In the genomic region with DNA sequence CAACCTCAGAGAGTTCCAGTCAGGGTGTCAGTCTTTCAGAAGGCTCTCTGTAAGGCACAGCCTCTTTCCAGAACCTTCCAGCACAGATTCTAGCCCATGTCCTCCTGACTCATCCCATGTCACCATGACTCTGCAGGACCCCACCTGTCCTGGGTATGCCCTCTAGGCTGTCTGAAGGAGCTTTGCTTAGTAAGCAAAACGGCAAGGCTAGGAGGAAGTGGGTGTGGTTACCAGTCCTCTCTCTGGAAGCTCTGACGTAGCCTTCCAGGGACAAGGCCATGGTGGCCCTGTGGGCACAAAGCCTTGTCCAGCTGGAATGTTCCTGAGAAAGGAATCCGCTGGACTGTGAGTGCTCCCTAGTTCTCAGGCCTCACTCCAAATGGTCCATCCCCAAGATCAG, we compare ENCODE assay signal across 8 mouse cellular contexts. TPM values are rescaled to one million over a fixed set of nuclear protein-coding genes. Genes with fewer than 3 reads are reported as not detected.
DNase-seq lines count a peak whose midpoint lies in the region; ATAC-seq lines count a peak whose summit lies in the region.

No protein-coding gene starts in this region.

- peak; percentile 52 for ATAC-seq in common myeloid progenitor, adult 5-6 weeks (replicated peaks; ENCODE audit: low read depth, poor library complexity, severe bottlenecking)
- peak; percentile 41; the same call in 1 of the 2 replicates for ATAC-seq in kidney, embryonic 15.5 days (replicated peaks; ENCODE audit: low FRiP score)
- ATAC-seq in forebrain, embryonic 13.5 days: no peak

- no peak overlapping the region for H3K27ac ChIP-seq in kidney, embryonic 15.5 days
- peak overlapping the region; percentile 10; the same call in 1 of the 2 replicates for H3K27ac ChIP-seq in macrophage
- H3K27ac ChIP-seq in forebrain, embryonic 13.5 days: no peak overlapping the region

- H3K79me2 ChIP-seq in macrophage (ENCODE audit: inconsistent target): no peaks in the 10 kb centered on the region

- WGBS in kidney, embryonic 15.5 days: 45% methylated on average over 3 of the region's 3 CpGs
- 33% methylated on average over 3 of the region's 3 CpGs for WGBS in macrophage (ENCODE audit: missing documents)
- 71% methylated on average over 3 of the region's 3 CpGs for WGBS in forebrain, embryonic 13.5 days

- no peak overlapping the region for H3K4me3 ChIP-seq in kidney, embryonic 15.5 days (replicated peaks)
- H3K4me3 ChIP-seq in macrophage (ENCODE audit: inconsistent target): no peak overlapping the region
- H3K4me3 ChIP-seq in forebrain, embryonic 13.5 days: no peak overlapping the region

- H3K36me3 ChIP-seq in kidney, embryonic 15.5 days: no peaks in the 10 kb centered on the region
- no peaks in the 10 kb centered on the region for H3K36me3 ChIP-seq in macrophage (ENCODE audit: inconsistent target)
- H3K36me3 ChIP-seq in forebrain, embryonic 13.5 days (ENCODE audit: poor library complexity, severe bottlenecking): no peaks in the 10 kb centered on the region

- H3K9ac ChIP-seq in kidney, embryonic 15.5 days: no peak overlapping the region
- H3K9ac ChIP-seq in forebrain, embryonic 13.5 days: no peak overlapping the region

- H3K4me1 ChIP-seq in kidney, embryonic 15.5 days: peaks cover 17% of the 10 kb centered on the region; the same call in 1 of the 2 replicates
- H3K4me1 ChIP-seq in forebrain, embryonic 13.5 days: 0 out of 2 replicates have a peak, but pooled peaks cover 5% of the 10 kb centered on the region

- no peak overlapping the region for H3K4me2 ChIP-seq in kidney, embryonic 15.5 days
- H3K4me2 ChIP-seq in forebrain, embryonic 13.5 days: no peak overlapping the region

- H3K27me3 ChIP-seq in kidney, embryonic 15.5 days: no peaks in the 10 kb centered on the region
- H3K27me3 ChIP-seq in forebrain, embryonic 13.5 days: no peaks in the 10 kb centered on the region

- peak; percentile 15 for DNase-seq in gastrocnemius, adult 18-20 months (ENCODE audit: low spot score)
- DNase-seq in gastrocnemius, adult 8-10 months (ENCODE audit: low spot score in 2 of 2): no peak
- DNase-seq in cerebellum, postnatal 36 days: no peak
- DNase-seq in gastrocnemius, postnatal 4 days (ENCODE audit: low spot score in 2 of 2): no peak

- no peaks in the 10 kb centered on the region for H3K9me3 ChIP-seq in kidney, embryonic 15.5 days (replicated peaks)
- no peaks in the 10 kb centered on the region for H3K9me3 ChIP-seq in forebrain, embryonic 13.5 days (replicated peaks)

RNA-seq across cellular contexts. Expression of gene Homer3, which starts 9.7 kb away (rescaled TPM):
- 1 to 10 TPM; 2.9 to 3.8 TPM for total RNA-seq in gastrocnemius, adult 18-20 months (2021)
- 1 to 10 TPM; 3.1 to 4.4 (median 3.2) TPM for total RNA-seq in gastrocnemius, adult 8-10 months (2022)
- total RNA-seq in common myeloid progenitor, adult 5-6 weeks (2017): 11.8 and 12.0 TPM in 2 replicates
- polyA plus RNA-seq in kidney, embryonic 15.5 days (2015; fragmentation: Nextera tagmentation; extraction: Ambion mirVana): 69.5 and 79.9 TPM in 2 replicates
- total RNA-seq in macrophage (2018; cell fraction: chromatin; rRNA removed): 100 to 1,000 TPM in 9 of 26 experiments, 10 to 100 TPM in 17; 37.1 to 291 (median 84.2) TPM
- total RNA-seq in macrophage (2018; cell fraction: cytosol; rRNA removed): 10 to 100 TPM; 19.5 to 52.5 (median 35.1) TPM
- total RNA-seq in macrophage (2018; cell fraction: nucleus; rRNA removed): 100 to 1,000 TPM in 3 of 26 experiments, 10 to 100 TPM in 23; 23.7 to 133 (median 57.2) TPM
- polyA plus RNA-seq in macrophage (2018): 26.3 to 47.9 TPM (median 46.2 TPM) in 3 replicates
- total RNA-seq in gastrocnemius, postnatal 4 days (2021): 10 to 100 TPM; 23.2 to 24.3 TPM
- polyA plus RNA-seq in forebrain, embryonic 13.5 days (2015; fragmentation: Nextera tagmentation; extraction: Ambion mirVana): 65.0 and 66.0 TPM in 2 replicates

RNA-seq across cellular contexts. Expression of gene Ddx49, which starts 29.3 kb away (rescaled TPM):
- total RNA-seq in gastrocnemius, adult 18-20 months (2021): 10 to 100 TPM; 27.4 to 28.6 TPM
- total RNA-seq in gastrocnemius, adult 8-10 months (2022): 10 to 100 TPM; 25.8 to 35.3 (median 33.9) TPM
- total RNA-seq in common myeloid progenitor, adult 5-6 weeks (2017): 162 and 168 TPM in 2 replicates
- 45.1 and 49.0 TPM in 2 replicates for polyA plus RNA-seq in kidney, embryonic 15.5 days (2015; fragmentation: Nextera tagmentation; extraction: Ambion mirVana)
- total RNA-seq in macrophage (2018; cell fraction: chromatin; rRNA removed): 10 to 100 TPM; 13.6 to 95.8 (median 44.0) TPM
- total RNA-seq in macrophage (2018; cell fraction: cytosol; rRNA removed): 10 to 100 TPM in 25 of 26 experiments, 1 to 10 TPM in 1; 9.5 to 20.6 (median 15.6) TPM
- 10 to 100 TPM; 14.4 to 52.7 (median 27.0) TPM for total RNA-seq in macrophage (2018; cell fraction: nucleus; rRNA removed)
- 17.5 to 26.0 TPM (median 20.5 TPM) in 3 replicates for polyA plus RNA-seq in macrophage (2018)
- total RNA-seq in gastrocnemius, postnatal 4 days (2021): 10 to 100 TPM; 42.8 to 42.9 TPM
- 52.4 and 53.7 TPM in 2 replicates for polyA plus RNA-seq in forebrain, embryonic 13.5 days (2015; fragmentation: Nextera tagmentation; extraction: Ambion mirVana)

RNA-seq across cellular contexts. Expression of gene Cope, which starts 29.4 kb away (rescaled TPM):
- total RNA-seq in gastrocnemius, adult 18-20 months (2021): 100 to 1,000 TPM; 133 to 135 TPM
- 100 to 1,000 TPM; 112 to 126 (median 121) TPM for total RNA-seq in gastrocnemius, adult 8-10 months (2022)
- total RNA-seq in common myeloid progenitor, adult 5-6 weeks (2017): 72.8 and 104 TPM in 2 replicates
- 320 and 327 TPM in 2 replicates for polyA plus RNA-seq in kidney, embryonic 15.5 days (2015; fragmentation: Nextera tagmentation; extraction: Ambion mirVana)
- 100 to 1,000 TPM in 2 of 26 experiments, 10 to 100 TPM in 24; 33.8 to 116 (median 70.3) TPM for total RNA-seq in macrophage (2018; cell fraction: chromatin; rRNA removed)
- total RNA-seq in macrophage (2018; cell fraction: cytosol; rRNA removed): 100 to 1,000 TPM in 5 of 26 experiments, 10 to 100 TPM in 21; 72.0 to 107 (median 93.6) TPM
- 10 to 100 TPM; 43.8 to 84.2 (median 66.6) TPM for total RNA-seq in macrophage (2018; cell fraction: nucleus; rRNA removed)
- polyA plus RNA-seq in macrophage (2018): 78.2 to 115 TPM (median 98.8 TPM) in 3 replicates
- 100 to 1,000 TPM; 168 to 177 TPM for total RNA-seq in gastrocnemius, postnatal 4 days (2021)
- 268 and 274 TPM in 2 replicates for polyA plus RNA-seq in forebrain, embryonic 13.5 days (2015; fragmentation: Nextera tagmentation; extraction: Ambion mirVana)

RNA-seq across cellular contexts. Expression of gene Armc6, which starts 38.7 kb away (rescaled TPM):
- total RNA-seq in gastrocnemius, adult 18-20 months (2021): 1 to 10 TPM; 6.9 to 7.9 TPM
- total RNA-seq in gastrocnemius, adult 8-10 months (2022): 1 to 10 TPM; 5.5 to 8.7 (median 7.6) TPM
- total RNA-seq in common myeloid progenitor, adult 5-6 weeks (2017): 9.6 and 12.4 TPM in 2 replicates
- polyA plus RNA-seq in kidney, embryonic 15.5 days (2015; fragmentation: Nextera tagmentation; extraction: Ambion mirVana): 28.8 and 31.0 TPM in 2 replicates
- 10 to 100 TPM in 3 of 26 experiments, 1 to 10 TPM in 23; 1.3 to 13.3 (median 5.4) TPM for total RNA-seq in macrophage (2018; cell fraction: chromatin; rRNA removed)
- 1 to 10 TPM; 1.6 to 5.9 (median 3.2) TPM for total RNA-seq in macrophage (2018; cell fraction: cytosol; rRNA removed)
- 10 to 100 TPM in 6 of 26 experiments, 1 to 10 TPM in 20; 1.2 to 16.9 (median 5.3) TPM for total RNA-seq in macrophage (2018; cell fraction: nucleus; rRNA removed)
- 1.4 to 8.6 TPM (median 4.8 TPM) in 3 replicates for polyA plus RNA-seq in macrophage (2018)
- total RNA-seq in gastrocnemius, postnatal 4 days (2021): 10 to 100 TPM; 16.1 to 16.4 TPM
- polyA plus RNA-seq in forebrain, embryonic 13.5 days (2015; fragmentation: Nextera tagmentation; extraction: Ambion mirVana): 52.8 and 60.1 TPM in 2 replicates

RNA-seq across cellular contexts. Expression of gene Sugp2, which starts 38.9 kb away (rescaled TPM):
- 10 to 100 TPM; 37.4 to 49.4 TPM for total RNA-seq in gastrocnemius, adult 18-20 months (2021)
- total RNA-seq in gastrocnemius, adult 8-10 months (2022): 10 to 100 TPM; 41.1 to 50.5 (median 42.9) TPM
- 42.8 and 55.3 TPM in 2 replicates for total RNA-seq in common myeloid progenitor, adult 5-6 weeks (2017)
- 29.6 and 31.6 TPM in 2 replicates for polyA plus RNA-seq in kidney, embryonic 15.5 days (2015; fragmentation: Nextera tagmentation; extraction: Ambion mirVana)
- 100 to 1,000 TPM in 18 of 26 experiments, 10 to 100 TPM in 8; 63.8 to 195 (median 127) TPM for total RNA-seq in macrophage (2018; cell fraction: chromatin; rRNA removed)
- total RNA-seq in macrophage (2018; cell fraction: cytosol; rRNA removed): 10 to 100 TPM in 20 of 26 experiments, 1 to 10 TPM in 6; 5.2 to 21.9 (median 12.6) TPM
- total RNA-seq in macrophage (2018; cell fraction: nucleus; rRNA removed): 100 to 1,000 TPM in 3 of 26 experiments, 10 to 100 TPM in 23; 31.3 to 107 (median 60.1) TPM
- polyA plus RNA-seq in macrophage (2018): 4.7 to 13.3 TPM (median 13.0 TPM) in 3 replicates
- total RNA-seq in gastrocnemius, postnatal 4 days (2021): 10 to 100 TPM; 49.1 to 52.6 TPM
- polyA plus RNA-seq in forebrain, embryonic 13.5 days (2015; fragmentation: Nextera tagmentation; extraction: Ambion mirVana): 75.9 and 76.7 TPM in 2 replicates
